Mouse (Mus musculus): ENCODE data around the gene Gm20388. TPM values are rescaled to one million over a fixed set of nuclear protein-coding genes. Genes with fewer than 3 reads are reported as not detected.

Gm20388 gene
- polyA plus RNA-seq, 1 experiment, result 0.36 TPM

DNA sequence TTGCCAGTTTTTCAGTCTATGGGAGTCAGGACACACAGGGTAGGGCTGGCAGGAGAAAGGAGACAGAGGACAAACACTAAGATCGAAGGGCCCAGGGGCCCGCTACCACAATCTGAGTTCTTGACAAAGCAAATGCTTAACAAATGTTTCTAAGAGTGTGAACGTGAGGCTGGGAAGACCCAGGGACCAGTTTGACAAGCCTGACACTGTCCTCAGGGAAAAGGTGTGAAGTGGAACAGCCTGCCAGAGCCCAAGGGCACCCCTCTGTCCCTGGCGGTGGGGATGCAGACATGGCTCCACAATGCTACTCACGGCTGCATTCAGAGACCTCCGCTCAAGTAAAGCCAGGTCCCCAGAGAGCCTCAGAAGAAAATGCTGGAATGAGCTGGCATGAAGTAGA is 4195.2 kb downstream of the Gm20388 start:
- H3K27me3 ChIP-seq (ENCODE audit: control insufficient read depth), result no peaks in the 10 kb centered on the region; the same call in 1 of the 2 replicates
- no peak overlapping the region for H3K4me3 ChIP-seq (replicated peaks)
- no peaks in the 10 kb centered on the region for H3K36me3 ChIP-seq (ENCODE audit: control insufficient read depth)
- no peaks in the 10 kb centered on the region for H3K4me1 ChIP-seq (ENCODE audit: control insufficient read depth)
- no peaks in the 10 kb centered on the region for H3K9me3 ChIP-seq (ENCODE audit: control insufficient read depth, low read length)
- TF ChIP-seq GATA1 (IDR thresholded peaks at IDR 0.05; ENCODE audit: low read length), result no peak

DNA sequence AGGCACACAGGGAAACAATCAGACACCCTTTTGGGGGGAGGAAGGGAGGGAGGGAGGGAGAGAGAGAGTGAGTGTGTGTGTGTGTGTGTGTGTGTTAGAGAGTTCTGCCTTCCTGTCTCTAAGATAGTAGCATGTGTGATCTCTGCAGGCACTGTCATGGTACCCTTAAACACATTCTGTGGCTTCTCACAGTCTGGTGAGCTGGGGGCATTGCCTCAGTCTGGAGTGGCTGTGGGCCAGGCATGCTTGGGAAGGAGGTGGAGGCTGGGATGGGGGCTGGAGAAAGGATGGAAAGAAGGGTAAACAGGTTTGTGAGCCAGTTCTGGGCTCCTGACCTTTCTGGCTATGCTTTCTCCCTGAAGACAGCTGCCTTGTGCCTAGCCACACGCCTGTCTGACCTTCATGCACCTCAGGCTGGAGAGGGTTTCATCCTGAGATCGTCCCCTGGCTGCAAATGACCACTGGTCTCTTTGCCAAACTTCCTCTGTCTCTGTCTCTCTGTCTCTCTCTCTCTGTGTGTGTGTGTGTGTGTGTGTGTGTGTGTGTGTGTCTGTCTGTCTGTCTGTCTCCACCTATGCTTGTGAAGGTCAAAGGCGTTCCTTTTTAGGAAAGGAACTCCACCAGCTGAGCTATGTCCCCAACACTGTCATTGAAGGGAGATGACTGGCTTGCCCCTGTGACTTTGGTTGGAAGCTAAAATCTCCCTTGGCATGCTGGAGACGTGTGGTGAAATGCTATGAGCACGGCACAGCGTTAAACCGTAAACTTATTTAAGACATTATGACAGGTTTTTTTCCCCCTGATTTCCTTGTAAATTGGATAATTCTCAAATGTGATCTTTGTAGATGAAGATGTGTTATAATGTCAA is 4195.9 kb downstream of the Gm20388 start:
- no peaks in the 10 kb centered on the region for H3K27me3 ChIP-seq (ENCODE audit: control insufficient read depth)
- H3K36me3 ChIP-seq (ENCODE audit: control insufficient read depth), result no peaks in the 10 kb centered on the region
- TF ChIP-seq TAL1 (IDR thresholded peaks at IDR 0.05; ENCODE audit: low read length) (no peak), GATA1 (IDR thresholded peaks at IDR 0.05; ENCODE audit: low read length) (no peak)
- H3K4me1 ChIP-seq (ENCODE audit: control insufficient read depth), result no peaks in the 10 kb centered on the region
- no peak overlapping the region for H3K4me3 ChIP-seq (replicated peaks)
- H3K9me3 ChIP-seq (ENCODE audit: control insufficient read depth, low read length), result no peaks in the 10 kb centered on the region

DNA sequence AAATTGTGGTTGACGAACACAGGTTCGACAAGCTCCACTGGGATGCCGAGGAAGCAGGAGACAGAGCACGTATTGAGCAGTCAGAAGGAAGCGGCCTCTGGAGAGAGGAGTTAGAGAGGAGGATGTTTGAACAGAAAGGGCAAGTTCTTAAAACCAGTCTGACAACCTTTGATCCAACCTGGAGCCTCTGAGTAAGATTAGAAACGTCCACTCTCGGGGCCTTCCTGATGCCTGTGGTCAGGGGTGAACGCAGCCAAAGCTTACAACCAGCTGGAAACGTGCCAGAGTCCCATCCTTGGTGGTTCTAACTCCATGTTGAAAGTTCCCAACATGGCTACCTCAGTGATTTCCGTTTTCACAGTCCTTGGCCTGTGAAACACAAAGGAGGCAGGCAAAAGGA is 4202.5 kb downstream of the Gm20388 start:
- no peaks in the 10 kb centered on the region for H3K4me1 ChIP-seq (ENCODE audit: control insufficient read depth)
- H3K4me3 ChIP-seq (replicated peaks), result no peak overlapping the region
- no peaks in the 10 kb centered on the region for H3K27me3 ChIP-seq (ENCODE audit: control insufficient read depth)
- H3K9me3 ChIP-seq (ENCODE audit: control insufficient read depth, low read length), result peaks cover 31% of the 10 kb centered on the region
- no peaks in the 10 kb centered on the region for H3K36me3 ChIP-seq (ENCODE audit: control insufficient read depth)
- TF ChIP-seq GATA1 (IDR thresholded peaks at IDR 0.05; ENCODE audit: low read length) (no peak), TAL1 (IDR thresholded peaks at IDR 0.05; ENCODE audit: low read length) (no peak)

DNA sequence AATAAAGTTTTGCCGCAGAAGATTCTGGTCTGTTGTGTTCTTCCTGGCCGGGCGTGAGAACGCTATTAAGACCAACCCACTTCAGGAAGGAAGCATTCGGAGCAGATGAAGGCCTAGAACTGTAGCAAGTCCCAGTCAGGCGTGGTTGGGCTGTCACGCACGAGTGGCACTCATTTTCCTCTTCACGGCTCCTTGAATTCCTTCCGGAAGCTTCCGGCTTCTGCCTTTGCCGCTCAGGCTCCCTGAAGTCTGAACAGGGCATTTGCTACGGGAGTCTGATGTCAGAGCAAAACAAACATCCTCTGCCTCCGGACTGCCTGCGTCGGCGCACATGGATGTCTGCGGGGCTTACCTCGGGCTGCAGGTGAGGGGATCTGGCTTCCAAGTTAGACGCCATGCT is 4214.6 kb downstream of the Gm20388 start:
- Histone ChIP-seq H3K36me3 (ENCODE audit: control insufficient read depth) (no peaks in the 10 kb centered on the region), H3K4me1 (ENCODE audit: control insufficient read depth) (no peaks in the 10 kb centered on the region), H3K4me3 (replicated peaks) (no peak overlapping the region), H3K9me3 (ENCODE audit: control insufficient read depth, low read length) (peaks cover 14% of the 10 kb centered on the region), H3K27me3 (ENCODE audit: control insufficient read depth) (no peaks in the 10 kb centered on the region)
- no peak for TF ChIP-seq TAL1 (IDR thresholded peaks at IDR 0.05; ENCODE audit: low read length)
- TF ChIP-seq GATA1 (IDR thresholded peaks at IDR 0.05; ENCODE audit: low read length), result no peak

DNA sequence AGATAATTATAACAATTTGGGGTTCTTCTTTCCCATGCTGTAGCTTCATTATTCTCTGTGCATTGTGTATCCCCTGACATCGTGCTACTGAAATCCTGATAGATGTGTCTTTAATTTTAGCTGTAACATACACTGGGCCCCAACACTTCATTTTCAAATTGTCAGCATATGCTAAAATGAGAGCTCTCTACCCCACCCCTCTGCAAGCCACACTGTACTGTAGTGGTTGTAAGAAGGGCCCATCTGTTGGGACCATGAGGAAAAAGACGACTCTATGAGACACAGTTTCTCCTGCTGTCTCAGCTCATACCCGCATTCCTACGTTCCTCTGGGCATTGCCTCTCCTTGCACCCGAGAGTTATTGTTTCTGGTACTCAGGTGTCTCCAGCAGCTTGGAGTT is 4226.6 kb downstream of the Gm20388 start:
- H3K9me3 ChIP-seq (ENCODE audit: control insufficient read depth, low read length), result no peaks in the 10 kb centered on the region

DNA sequence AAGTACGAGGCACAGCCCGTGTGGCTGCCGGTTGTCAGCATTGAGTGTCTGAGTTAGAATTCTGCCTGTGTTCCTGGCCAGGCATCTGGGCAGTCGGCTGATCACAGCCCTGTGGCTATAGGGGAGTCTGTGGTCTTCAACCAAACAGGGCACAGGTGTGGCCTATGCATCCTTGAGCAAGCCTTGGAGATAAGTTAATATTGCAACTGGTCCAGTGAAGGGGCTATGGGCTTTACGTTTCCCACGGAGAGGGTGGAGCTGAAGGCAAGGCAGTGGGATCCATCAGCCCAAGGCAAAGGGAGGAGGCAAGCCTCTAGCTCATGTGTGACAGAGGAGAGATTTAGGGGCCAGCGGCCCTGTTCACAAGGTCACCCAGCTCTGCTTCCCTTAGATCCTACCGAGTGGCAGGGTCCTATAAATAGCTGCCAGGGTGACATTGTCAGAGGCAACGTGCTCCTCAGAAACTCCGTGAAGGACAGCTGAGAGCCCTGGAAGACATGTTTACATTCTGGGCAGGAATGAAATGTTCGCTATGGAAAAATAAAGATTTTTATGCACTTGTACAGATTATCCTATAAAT is 4229.7 kb downstream of the Gm20388 start:
- Histone ChIP-seq H3K36me3 (ENCODE audit: control insufficient read depth) (no peaks in the 10 kb centered on the region), H3K4me1 (ENCODE audit: control insufficient read depth) (no peaks in the 10 kb centered on the region), H3K4me3 (replicated peaks) (no peak overlapping the region), H3K27me3 (ENCODE audit: control insufficient read depth) (no peaks in the 10 kb centered on the region), H3K9me3 (ENCODE audit: control insufficient read depth, low read length) (no peaks in the 10 kb centered on the region)
- no peak for TF ChIP-seq TAL1 (IDR thresholded peaks at IDR 0.05; ENCODE audit: low read length)
- no peak for TF ChIP-seq GATA1 (IDR thresholded peaks at IDR 0.05; ENCODE audit: low read length)

More for the DNA sequence above, 4226.6 kb downstream of the Gm20388 start:
- no peaks in the 10 kb centered on the region for H3K36me3 ChIP-seq (ENCODE audit: control insufficient read depth)
- TF ChIP-seq GATA1 (IDR thresholded peaks at IDR 0.05; ENCODE audit: low read length) (no peak), TAL1 (IDR thresholded peaks at IDR 0.05; ENCODE audit: low read length) (no peak)
- no peaks in the 10 kb centered on the region for H3K4me1 ChIP-seq (ENCODE audit: control insufficient read depth)
- H3K27me3 ChIP-seq (ENCODE audit: control insufficient read depth), result no peaks in the 10 kb centered on the region
- H3K4me3 ChIP-seq (replicated peaks), result no peak overlapping the region

DNA sequence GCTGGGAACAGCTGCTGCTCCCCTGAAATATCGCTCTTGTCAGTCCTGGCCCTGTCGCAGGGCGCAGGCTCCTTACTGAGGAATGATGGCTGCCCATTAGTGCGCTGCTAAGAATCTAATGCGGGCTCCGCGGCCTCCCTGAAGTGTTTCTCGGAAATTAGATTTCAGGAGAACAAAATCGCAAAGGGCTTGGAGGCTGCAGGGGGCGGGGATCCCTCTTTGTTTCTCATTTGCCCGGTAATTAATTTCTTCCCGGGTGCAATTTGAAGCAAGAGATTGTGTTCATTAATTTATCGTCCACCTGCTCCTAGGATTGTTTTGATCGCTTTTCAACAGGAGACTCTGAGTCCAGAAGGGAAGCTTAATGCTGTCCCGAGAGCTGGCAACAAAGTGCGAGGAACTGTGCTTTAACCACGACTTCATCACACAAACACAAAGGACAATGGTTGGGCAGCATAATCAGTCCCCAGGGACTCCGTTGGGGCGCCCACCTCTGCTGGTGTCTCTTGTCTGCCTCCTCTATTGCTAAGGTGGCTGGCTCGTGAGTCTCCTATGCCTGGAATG is 4230.3 kb downstream of the Gm20388 start:
- TF ChIP-seq GATA1 (IDR thresholded peaks at IDR 0.05; ENCODE audit: low read length) (no peak), TAL1 (IDR thresholded peaks at IDR 0.05; ENCODE audit: low read length) (no peak)
- no peak overlapping the region for H3K4me3 ChIP-seq (replicated peaks)
- H3K4me1 ChIP-seq (ENCODE audit: control insufficient read depth), result no peaks in the 10 kb centered on the region
- no peaks in the 10 kb centered on the region for H3K36me3 ChIP-seq (ENCODE audit: control insufficient read depth)
- H3K27me3 ChIP-seq (ENCODE audit: control insufficient read depth), result no peaks in the 10 kb centered on the region
- H3K9me3 ChIP-seq (ENCODE audit: control insufficient read depth, low read length), result no peaks in the 10 kb centered on the region

DNA sequence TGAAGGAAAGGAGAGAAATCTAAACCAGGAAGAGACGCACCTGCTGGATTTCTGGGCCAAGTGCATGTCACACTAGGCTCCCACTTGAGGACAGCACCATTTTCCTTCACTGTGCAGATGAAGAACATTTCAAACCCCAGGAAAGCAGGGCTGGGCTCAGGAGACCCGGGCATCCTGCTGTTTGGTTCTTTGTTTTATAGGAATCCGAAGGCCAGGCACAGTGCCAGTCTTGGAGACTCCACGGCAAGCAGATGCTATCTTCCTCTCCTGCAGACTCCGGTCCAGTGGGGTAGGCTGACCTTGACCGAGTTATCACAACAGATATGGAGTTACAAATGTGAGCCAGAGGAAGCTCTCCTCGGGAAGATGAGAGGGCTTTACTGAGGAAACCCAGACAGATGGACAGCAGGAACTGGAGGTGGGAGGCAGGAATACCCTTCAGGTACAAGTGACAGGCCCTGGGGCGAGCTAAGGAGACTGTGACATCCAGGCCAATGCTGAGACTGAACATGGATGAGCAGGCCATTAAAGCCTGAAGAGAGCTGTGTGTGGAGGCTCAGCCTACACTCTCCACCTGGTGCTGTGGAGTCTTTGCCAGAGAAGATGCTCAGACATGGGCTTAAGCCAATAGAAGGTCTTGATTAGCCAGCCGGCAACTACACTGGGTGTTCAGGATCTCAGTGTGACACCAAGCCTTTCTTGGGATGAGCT is 4231.2 kb downstream of the Gm20388 start:
- TF ChIP-seq GATA1 (IDR thresholded peaks at IDR 0.05; ENCODE audit: low read length) (no peak), TAL1 (IDR thresholded peaks at IDR 0.05; ENCODE audit: low read length) (no peak)
- Histone ChIP-seq H3K4me1 (ENCODE audit: control insufficient read depth) (no peaks in the 10 kb centered on the region), H3K36me3 (ENCODE audit: control insufficient read depth) (no peaks in the 10 kb centered on the region), H3K27me3 (ENCODE audit: control insufficient read depth) (no peaks in the 10 kb centered on the region), H3K9me3 (ENCODE audit: control insufficient read depth, low read length) (no peaks in the 10 kb centered on the region), H3K4me3 (replicated peaks) (no peak overlapping the region)

DNA sequence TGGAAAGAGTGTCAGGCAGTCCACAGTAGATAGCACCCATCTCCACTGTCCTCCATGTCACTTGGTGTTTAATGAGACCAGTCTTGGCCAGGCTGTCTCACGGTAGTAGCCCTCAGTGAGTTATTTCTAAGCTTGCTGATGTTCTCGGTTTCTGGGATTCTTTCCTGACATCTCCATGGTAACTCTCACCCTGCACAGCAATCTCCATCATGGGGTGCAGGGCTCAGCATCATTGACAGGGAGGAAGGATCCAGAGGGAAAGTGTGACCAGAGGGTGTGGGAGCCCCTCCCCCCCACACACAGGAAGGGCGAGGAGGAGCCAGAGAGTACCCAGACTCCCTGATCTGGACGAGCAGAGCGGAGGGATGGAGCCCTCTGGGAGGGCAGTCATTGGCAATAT is 4232.4 kb downstream of the Gm20388 start:
- no peaks in the 10 kb centered on the region for H3K36me3 ChIP-seq (ENCODE audit: control insufficient read depth)
- H3K4me3 ChIP-seq (replicated peaks), result no peak overlapping the region
- H3K27me3 ChIP-seq (ENCODE audit: control insufficient read depth), result no peaks in the 10 kb centered on the region
- H3K9me3 ChIP-seq (ENCODE audit: control insufficient read depth, low read length), result no peaks in the 10 kb centered on the region
- TF ChIP-seq TAL1 (IDR thresholded peaks at IDR 0.05; ENCODE audit: low read length) (no peak), GATA1 (IDR thresholded peaks at IDR 0.05; ENCODE audit: low read length) (no peak)
- no peaks in the 10 kb centered on the region for H3K4me1 ChIP-seq (ENCODE audit: control insufficient read depth)

Data from erythroblast, embryonic 14.5 days (primary cell).